Mouse (Mus musculus): ENCODE results near the gene Scgb2b26. TPM values are rescaled to one million over a fixed set of nuclear protein-coding genes. Genes with fewer than 3 reads are reported as not detected.

The Scgb2b26 gene
- polyA plus RNA-seq (2012) = not detected in 2 replicates

DNA sequence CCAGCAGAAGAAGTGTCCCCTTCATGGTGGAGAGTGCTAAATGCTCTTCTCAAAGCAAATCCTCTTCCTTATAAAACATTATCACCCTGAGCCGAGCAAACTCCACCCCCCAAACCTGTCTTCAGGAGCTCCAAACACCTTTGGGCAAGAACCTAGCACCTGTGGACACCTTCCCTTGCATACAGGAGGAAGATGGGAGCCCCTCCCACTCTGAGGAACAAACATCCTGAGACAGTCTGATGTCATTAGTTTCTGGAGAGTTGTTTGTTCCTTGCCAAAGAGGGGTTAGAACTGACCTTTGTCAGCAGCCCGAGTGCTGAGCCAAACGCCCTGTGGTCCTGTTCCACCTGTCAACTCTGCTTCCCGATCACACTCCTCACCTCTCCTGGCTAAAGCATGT lies at the start of gene Scgb2b26:
Gene Scgb2b26 (minus strand): TSS at position 101 of the 400 bp plus-strand sequence.
- TF ChIP-seq GATA1 (IDR thresholded peaks at IDR 0.05; ENCODE audit: low read length) = no peak

- no peak for TF ChIP-seq GATA1 (IDR thresholded peaks at IDR 0.05; ENCODE audit: low read length)
Observed at GRCm38 (mm10) chr7:33902982-33903381, 41.9 kb downstream of the Scgb2b26 start.

DNA sequence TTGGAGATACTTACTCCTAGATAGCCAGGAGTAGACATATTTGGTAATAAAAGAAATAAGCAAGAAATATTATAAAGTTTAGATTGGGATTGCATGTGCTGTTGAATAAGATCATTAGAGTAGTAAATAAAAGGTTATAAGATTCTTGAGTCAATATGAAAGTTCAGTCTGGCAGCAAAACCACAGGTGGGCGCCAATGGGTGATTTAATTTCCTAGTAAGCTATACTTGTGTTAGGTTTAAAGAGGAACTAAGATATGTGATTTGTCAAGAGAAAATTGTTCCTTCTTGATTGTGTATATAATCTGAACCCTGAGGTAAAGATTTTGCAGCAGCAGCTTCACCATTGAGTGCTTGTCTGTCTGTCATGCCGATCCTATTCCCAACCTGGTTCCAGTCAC lies 44.0 kb downstream of the Scgb2b26 start:
- no peak for TF ChIP-seq GATA1 (IDR thresholded peaks at IDR 0.05; ENCODE audit: low read length)

DNA sequence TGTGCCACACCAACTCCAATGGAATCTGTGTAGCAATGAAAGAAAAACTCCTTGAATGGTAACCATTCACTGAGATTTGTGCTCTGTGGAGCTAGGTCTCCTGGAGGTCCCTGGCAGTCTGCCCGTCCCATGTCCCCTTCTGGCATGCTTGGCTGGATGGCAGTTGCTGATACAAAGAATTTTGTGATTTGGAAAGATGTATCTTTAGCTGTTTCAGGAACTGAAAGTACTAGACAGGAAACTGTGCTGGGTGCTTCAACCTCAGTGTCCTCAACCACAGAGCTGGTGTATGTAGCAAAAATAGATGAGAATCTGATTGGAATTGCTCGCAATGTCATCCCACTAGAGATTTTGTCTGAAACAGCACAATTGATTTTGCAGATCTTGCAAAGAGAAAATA lies 44.8 kb downstream of the Scgb2b26 start:
- no peak for TF ChIP-seq GATA1 (IDR thresholded peaks at IDR 0.05; ENCODE audit: low read length)

Other genes with a start within 250 kb of the Scgb2b26 start
- not detected in 2 replicates for gene Scgb2b24, start 205.7 kb downstream of the Scgb2b26 start, polyA plus RNA-seq (2012)
- gene Scgb1b24, start 201.2 kb downstream of the Scgb2b26 start, polyA plus RNA-seq (2012) = not detected in 2 replicates
- not detected in 2 replicates for gene Scgb2b27, start 68.9 kb upstream of the Scgb2b26 start, polyA plus RNA-seq (2012)
- gene Scgb1b27, start 76.4 kb upstream of the Scgb2b26 start, polyA plus RNA-seq (2012) = not detected in 2 replicates
- not detected in 2 replicates for gene Scgb1b30, start 150.4 kb upstream of the Scgb2b26 start, polyA plus RNA-seq (2012)
- not detected in 2 replicates for gene Wtip, start 188.2 kb upstream of the Scgb2b26 start, polyA plus RNA-seq (2012)
- 86.0 and 111 TPM in 2 replicates for gene Uba2, start 224.6 kb upstream of the Scgb2b26 start, polyA plus RNA-seq (2012)

Data from G1E-ER4 (cell line).